Mouse (Mus musculus): ENCODE data around the gene 4931409K22Rik.

DNA sequence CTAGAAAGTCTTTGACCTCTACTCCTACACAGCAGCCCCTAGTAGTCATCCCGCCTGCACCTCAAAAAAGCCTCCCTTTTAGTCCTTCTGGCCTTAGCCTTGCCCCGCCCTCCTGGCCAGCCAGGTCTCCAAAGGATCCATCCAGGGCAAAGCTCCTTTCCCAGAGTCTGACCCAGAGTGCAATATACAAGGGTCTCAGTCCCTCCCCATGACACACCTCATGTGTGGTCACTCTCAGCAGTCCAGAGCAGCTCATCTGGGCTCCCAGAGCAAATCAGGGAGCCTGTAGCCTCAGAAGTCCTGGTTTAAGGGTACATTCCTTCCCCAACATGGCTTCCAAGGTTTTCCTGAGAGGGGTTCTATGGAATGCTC lies 5.3 kb downstream of the 4931409K22Rik start:
- TF ChIP-seq GATA1 (IDR thresholded peaks at IDR 0.05; ENCODE audit: borderline replicate concordance, low read length) (no peak), FLI1 (IDR thresholded peaks at IDR 0.05; ENCODE audit: low read length) (no peak)

Measured in megakaryocyte, embryonic 14.5 days (primary cell).